Mouse (Mus musculus) megakaryocyte, embryonic 14.5 days (primary cell): ENCODE measurements around the gene Mrps17. TPM values are rescaled to one million over a fixed set of nuclear protein-coding genes. Genes with fewer than 3 reads are reported as not detected.
A peak's percentile ranks its signal among the peaks of the same experiment; 100 is the strongest.

Experiments used
- H3K27me3 ChIP-seq: replicated peaks from 2 replicates; pipeline ENCODE3; 2012; ENCODE audit warnings: inconsistent platforms
- H3K36me3 ChIP-seq: replicated peaks from 2 replicates; pipeline ENCODE3; 2012; ENCODE audit warnings: low read length, inconsistent platforms, mixed read lengths
- H3K4me1 ChIP-seq: 2 replicates; pipeline ENCODE4 v1.6.1; 2012; ENCODE audit warnings: inconsistent platforms
- H3K4me3 ChIP-seq: replicated peaks from 2 replicates; pipeline ENCODE3; 2012; ENCODE audit warnings: moderate library complexity, mild to moderate bottlenecking, inconsistent platforms
- H3K9me3 ChIP-seq: 2 replicates; pipeline ENCODE4 v1.6.1; 2012; ENCODE audit warnings: inconsistent platforms
- FLI1 ChIP-seq: IDR thresholded peaks from 2 replicates; pipeline ENCODE4 v1.6.1; 2012; ENCODE audit warnings: low read length, inconsistent platforms, mixed read lengths
- GATA1 ChIP-seq: IDR thresholded peaks from 3 replicates; pipeline ENCODE4 v1.6.1; 2012; ENCODE audit warnings: mixed read lengths, low read length, inconsistent platforms, borderline replicate concordance
- polyA plus RNA-seq: library from polyadenylated mRNA; stranded (reverse); fragments of >175 nt; gene quantifications from 2 replicates; pipeline ENCODE4 v1.2.3, GENCODE M21; 2012; ENCODE audit warnings: low replicate concordance; ENCODE audit not compliant: insufficient read depth

Mrps17 gene
- polyA plus RNA-seq, 1 experiment, result 21.1 TPM

- H3K4me3 ChIP-seq, result no peak overlapping the region
- peaks cover 4% of the 10 kb centered on the region for H3K9me3 ChIP-seq
- no peak for TF ChIP-seq GATA1
- no peak for TF ChIP-seq FLI1
- H3K36me3 ChIP-seq, result no peaks in the 10 kb centered on the region
- H3K27me3 ChIP-seq, result peaks cover 24% of the 10 kb centered on the region
- H3K4me1 ChIP-seq, result peaks cover 15% of the 10 kb centered on the region
Measured at GRCm38 (mm10) chr5:129703368-129703767, 11.9 kb upstream of the Mrps17 start.

DNA sequence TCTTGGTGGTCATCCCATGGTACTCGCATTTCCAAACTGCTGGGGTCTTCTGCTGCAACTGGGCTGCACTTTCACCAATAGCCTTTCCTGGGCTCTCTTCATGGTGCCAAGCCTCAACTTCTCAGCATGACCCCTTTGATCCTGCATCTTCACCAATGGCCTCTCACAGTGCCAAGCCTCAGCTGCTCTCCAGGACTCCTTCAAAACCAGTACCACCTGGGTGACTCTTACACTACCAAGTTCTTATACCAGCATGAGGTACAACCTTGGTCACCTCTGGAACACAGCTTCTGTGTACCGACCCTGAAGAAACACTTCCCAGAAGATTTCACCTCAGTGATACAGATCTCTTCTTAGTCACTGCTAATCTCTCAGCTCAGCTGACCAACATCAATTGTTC, 6.9 kb upstream of the Mrps17 start, which contains the start of gene Sept14:
Gene Sept14 (minus strand): TSS at position 101 of the 400 bp plus-strand sequence.
- Histone ChIP-seq H3K36me3 (no peaks in the 10 kb centered on the region), H3K4me3 (no peak within 1 kb of the TSS), H3K4me1 (peaks cover 7% of the 10 kb centered on the region), H3K9me3 (peaks cover 6% of the 10 kb centered on the region), H3K27me3 (peaks cover 25% of the 10 kb centered on the region)
- TF ChIP-seq FLI1 (no peak), GATA1 (no peak)

GRCm38 (mm10) chr5:129717016-129717415, 1.7 kb downstream of the Mrps17 start:
- Histone ChIP-seq H3K9me3 (no peaks in the 10 kb centered on the region), H3K27me3 (peaks cover 5% of the 10 kb centered on the region), H3K4me1 (peaks cover 17% of the 10 kb centered on the region), H3K36me3 (peaks cover 48% of the 10 kb centered on the region), H3K4me3 (no peak overlapping the region)
- TF ChIP-seq FLI1, result no peak
- no peak for TF ChIP-seq GATA1

DNA sequence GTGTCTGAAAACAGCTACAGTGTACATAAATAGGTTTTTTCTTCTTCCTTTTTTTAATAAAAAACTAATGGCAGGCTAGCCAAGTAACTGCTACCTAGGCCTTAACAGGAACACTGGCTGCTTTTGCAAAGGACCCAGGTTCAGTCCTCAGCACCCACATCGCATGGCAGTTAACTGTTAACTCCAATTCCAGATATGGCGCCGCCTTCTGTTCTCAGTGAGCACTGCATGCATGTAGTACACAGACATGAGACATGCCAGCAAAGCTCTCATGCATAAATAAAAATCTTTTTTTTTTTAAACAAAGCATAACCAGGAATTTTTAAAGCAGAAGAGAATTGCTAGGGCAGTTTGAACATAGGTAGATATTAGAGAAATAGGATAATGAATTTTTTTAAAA, 4.9 kb downstream of the Mrps17 start:
- no peak overlapping the region for H3K4me3 ChIP-seq
- H3K9me3 ChIP-seq, result no peaks in the 10 kb centered on the region
- TF ChIP-seq GATA1 (no peak), FLI1 (no peak)
- peaks cover 48% of the 10 kb centered on the region for H3K36me3 ChIP-seq
- no peaks in the 10 kb centered on the region for H3K27me3 ChIP-seq
- H3K4me1 ChIP-seq, result peaks cover 32% of the 10 kb centered on the region

- no peaks in the 10 kb centered on the region for H3K9me3 ChIP-seq
- H3K27me3 ChIP-seq, result no peaks in the 10 kb centered on the region
- H3K4me3 ChIP-seq, result peak overlapping the region; percentile 96
- H3K36me3 ChIP-seq, result peaks cover 18% of the 10 kb centered on the region
- H3K4me1 ChIP-seq, result peaks cover 35% of the 10 kb centered on the region
- TF ChIP-seq GATA1 (no peak), FLI1 (no peak)
Measured at GRCm38 (mm10) chr5:129724268-129724667, 9.0 kb downstream of the Mrps17 start.

GRCm38 (mm10) chr5:129724834-129725773, 9.8 kb downstream of the Mrps17 start, which contains the start of gene Nipsnap2:
Nipsnap2 (plus strand) TSS chr5:129725063.
- Histone ChIP-seq H3K27me3 (no peaks in the 10 kb centered on the region), H3K4me1 (peaks cover 44% of the 10 kb centered on the region), H3K36me3 (peaks cover 9% of the 10 kb centered on the region), H3K4me3 (peak within 1 kb of the TSS; percentile 96), H3K9me3 (no peaks in the 10 kb centered on the region)
- no peak for TF ChIP-seq GATA1
- no peak; the same call in 1 of the 2 replicates for TF ChIP-seq FLI1

- Histone ChIP-seq H3K27me3 (no peaks in the 10 kb centered on the region), H3K4me3 (peak overlapping the region; percentile 96), H3K4me1 (peaks cover 51% of the 10 kb centered on the region), H3K9me3 (no peaks in the 10 kb centered on the region), H3K36me3 (peaks cover 2% of the 10 kb centered on the region)
- no peak for TF ChIP-seq GATA1
- no peak for TF ChIP-seq FLI1
Measured at GRCm38 (mm10) chr5:129725774-129726392, 10.6 kb downstream of the Mrps17 start.

DNA sequence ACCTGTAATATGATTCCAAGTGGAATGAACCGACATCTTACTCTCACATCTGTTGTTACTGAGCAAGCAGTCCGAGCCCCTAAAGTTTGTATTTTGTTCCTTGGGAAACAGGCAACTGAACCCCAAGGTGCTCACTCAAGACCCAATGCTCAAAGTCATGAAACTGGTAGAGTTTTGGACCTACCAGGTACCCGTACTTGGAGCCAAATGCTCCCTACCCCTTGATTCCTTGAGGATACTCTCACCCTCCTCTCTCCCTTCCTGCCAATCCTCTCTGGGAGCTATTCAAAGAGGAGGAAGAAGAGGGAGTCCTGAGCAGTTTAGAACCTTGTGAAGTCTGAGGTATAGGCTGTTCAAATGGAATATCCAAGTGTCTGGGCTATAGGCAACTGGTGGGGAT, 11.5 kb downstream of the Mrps17 start:
- Histone ChIP-seq H3K4me1 (peaks cover 57% of the 10 kb centered on the region), H3K36me3 (no peaks in the 10 kb centered on the region), H3K27me3 (no peaks in the 10 kb centered on the region), H3K9me3 (no peaks in the 10 kb centered on the region), H3K4me3 (no peak overlapping the region)
- TF ChIP-seq GATA1 (no peak), FLI1 (no peak)

GRCm38 (mm10) chr5:129729286-129729685, 14.0 kb downstream of the Mrps17 start:
- TF ChIP-seq FLI1 (no peak), GATA1 (no peak)
- no peak overlapping the region for H3K4me3 ChIP-seq

DNA sequence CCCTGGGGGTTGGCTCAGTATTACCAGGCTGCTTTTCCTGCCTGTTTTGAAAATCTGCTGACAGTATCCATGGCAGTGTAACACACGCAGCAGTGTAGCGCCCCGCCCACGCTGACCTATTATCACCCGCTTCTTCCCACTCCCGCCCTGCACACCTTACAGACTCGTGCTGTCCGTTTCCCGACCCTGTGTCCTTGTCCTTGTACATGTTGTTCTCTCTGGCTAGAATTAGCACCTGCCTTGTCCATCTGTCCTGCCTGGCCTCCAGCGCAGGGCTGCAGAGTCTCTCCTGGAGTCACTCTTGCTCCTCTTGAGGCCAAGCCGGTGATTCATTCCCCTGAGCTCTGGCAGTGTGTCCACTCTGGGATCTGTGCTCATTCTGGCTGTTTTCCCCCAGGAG, 15.0 kb downstream of the Mrps17 start:
- H3K4me1 ChIP-seq, result peaks cover 42% of the 10 kb centered on the region
- H3K4me3 ChIP-seq, result peak overlapping the region; percentile 83
- H3K9me3 ChIP-seq, result no peaks in the 10 kb centered on the region
- H3K36me3 ChIP-seq, result no peaks in the 10 kb centered on the region
- TF ChIP-seq FLI1, result no peak
- TF ChIP-seq GATA1, result no peak
- H3K27me3 ChIP-seq, result no peaks in the 10 kb centered on the region

More at GRCm38 (mm10) chr5:129729286-129729685, 14.0 kb downstream of the Mrps17 start:
- Histone ChIP-seq H3K27me3 (no peaks in the 10 kb centered on the region), H3K36me3 (no peaks in the 10 kb centered on the region), H3K9me3 (no peaks in the 10 kb centered on the region), H3K4me1 (peaks cover 46% of the 10 kb centered on the region)
